Mouse (Mus musculus) B cell, adult 2 months (primary cell): ENCODE data around the gene Slc22a17.
"Not testable (repeated sequence)": the region's sequence is repeated elsewhere in the genome, so short reads cannot be mapped to it uniquely, and the experiment has no call there.

ENCODE experiments used
- DNase-seq, 2 experiments: peaks; one replicate each; pipeline ENCODE4 v3.0.0; 2022

Slc22a17 gene

DNA sequence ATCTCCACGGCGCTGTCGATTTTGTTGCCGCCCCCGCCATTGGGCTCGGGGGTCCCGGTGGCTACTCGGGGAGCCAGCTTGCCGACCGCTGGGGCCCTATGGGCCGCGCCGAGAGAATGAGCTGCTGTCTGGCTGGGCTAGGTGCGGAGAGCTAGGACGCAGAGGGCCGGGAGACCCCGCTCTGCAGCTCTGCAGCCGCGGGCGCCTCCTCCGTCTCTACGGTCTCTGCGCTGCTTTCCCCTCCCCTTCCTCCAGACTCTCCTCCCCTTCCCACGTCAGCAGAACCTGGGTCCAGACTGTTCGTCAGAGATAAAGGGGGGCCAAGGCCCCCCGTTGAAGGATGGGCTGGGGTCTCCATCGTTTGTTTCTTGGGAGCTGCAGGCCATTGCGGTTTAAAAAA, at the start of gene Slc22a17:
TSS of gene Slc22a17 (minus strand) at position 247 of the 400 bp plus-strand sequence.
- DNase-seq, result peak; percentile 55 to 63

DNA sequence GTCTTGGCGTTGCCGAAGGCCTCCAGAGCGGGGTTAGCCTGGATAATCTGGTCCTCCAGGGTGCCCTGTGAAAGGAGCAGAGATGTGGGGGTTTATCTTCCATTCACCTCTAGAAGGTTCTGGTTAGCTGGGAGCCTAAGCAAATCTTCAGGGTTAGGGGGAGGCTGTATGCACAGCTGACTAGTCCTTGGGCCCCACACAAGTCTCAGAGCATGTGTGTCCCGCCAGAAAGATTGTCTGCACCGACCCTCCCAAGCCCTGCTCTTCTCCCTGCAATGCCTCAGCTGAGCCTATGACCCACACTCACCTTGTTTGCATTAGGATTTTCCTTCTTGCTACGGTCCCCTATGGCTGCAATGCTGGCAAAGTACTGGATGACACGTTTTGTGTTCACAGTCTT, 49.8 kb upstream of the Slc22a17 start:
- DNase-seq, result no peak

DNA sequence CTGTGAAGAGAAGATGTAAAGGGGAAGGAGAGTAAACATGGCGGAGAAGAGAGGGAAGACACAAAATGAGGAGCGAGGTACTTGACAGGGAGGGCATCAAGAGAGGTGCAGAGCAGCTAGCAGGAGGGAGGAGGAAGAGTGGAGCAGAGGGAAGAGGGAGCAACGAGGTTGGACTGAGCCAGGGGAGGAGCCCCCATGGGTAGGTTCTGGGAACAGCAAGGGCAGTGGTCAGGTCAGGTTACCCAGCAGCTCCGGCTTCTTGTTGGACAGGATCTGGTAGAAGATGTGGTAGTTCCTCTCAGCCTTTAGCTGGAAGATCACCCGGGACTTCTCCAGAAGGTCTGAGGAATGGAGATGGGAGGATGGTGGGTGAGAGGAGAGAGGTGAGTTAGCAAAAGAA, 48.6 kb upstream of the Slc22a17 start:
- no peak for DNase-seq

DNA sequence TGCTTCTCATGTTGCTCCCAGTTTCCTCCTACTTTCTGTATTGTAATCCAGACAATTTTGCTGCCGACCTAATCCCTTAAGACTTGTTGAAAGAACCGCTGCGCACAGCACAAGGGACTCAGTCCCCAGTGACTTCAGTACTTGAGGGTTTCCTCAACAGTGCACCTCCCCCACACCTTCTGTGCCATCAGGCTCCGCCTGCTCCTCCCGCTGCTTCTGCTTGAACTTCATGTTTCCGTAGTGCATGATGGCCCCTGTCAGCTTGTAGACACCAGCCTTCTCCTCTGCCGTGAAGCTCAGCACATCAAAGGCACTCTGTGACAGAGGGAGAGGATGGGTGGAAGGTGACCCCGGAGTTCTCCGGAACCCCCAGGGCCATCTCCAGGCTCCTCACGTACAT, 47.8 kb upstream of the Slc22a17 start:
- no peak for DNase-seq

DNA sequence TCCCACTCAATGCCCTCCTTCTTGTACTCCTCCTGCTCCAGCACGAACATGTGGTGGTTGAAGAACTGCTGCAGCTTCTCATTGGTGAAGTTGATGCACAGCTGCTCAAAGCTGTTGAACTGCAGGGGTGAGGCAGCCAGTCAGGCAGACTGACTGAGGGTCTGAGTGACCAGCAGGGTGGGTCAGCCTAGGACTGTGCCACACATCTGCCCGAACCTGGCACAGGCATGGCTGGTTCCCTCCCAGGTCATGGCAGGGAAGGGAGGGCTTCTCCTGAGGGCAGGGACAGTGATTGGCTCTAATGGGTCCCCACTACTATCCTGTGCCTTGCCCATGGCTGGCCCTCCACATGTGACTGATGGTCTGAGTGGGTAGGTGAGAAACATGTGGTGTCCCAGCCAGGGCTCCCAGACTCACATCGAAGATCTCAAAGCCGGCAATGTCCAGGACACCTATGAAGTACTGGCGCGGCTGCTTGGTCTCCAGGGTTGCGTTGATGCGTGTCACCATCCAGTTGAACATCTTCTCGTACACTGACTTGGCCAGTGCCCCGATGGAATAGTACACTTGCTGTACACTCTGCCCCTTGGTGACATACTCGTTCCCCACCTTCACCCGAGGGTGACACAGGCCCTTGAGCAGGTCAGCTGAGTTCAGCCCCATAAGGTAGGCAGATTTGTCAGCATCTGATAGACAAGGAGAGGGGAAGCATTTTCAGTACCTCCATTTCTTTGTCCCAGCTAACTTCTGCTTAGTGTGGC, 47.1 kb upstream of the Slc22a17 start:
- not testable (repeated sequence) for DNase-seq

DNA sequence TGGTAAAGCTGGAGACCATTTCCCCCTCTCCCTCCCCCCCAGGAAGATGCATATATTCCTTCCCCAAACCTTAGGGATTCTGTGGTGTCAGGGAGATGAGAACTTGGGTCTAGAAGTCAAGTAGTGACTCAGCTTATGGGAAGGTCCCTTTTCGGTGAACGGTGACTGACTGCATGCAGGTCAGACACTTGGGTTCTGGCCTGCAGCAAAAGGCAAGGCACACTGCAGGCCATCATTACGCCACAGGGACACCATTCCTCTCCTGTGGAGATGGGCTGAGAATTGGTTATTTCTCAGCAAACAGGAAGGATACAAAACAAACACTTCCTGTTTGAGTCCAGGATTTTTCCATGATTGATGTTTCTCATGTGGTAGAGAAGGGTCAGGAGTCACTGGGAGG, 46.3 kb upstream of the Slc22a17 start:
- no peak for DNase-seq

DNA sequence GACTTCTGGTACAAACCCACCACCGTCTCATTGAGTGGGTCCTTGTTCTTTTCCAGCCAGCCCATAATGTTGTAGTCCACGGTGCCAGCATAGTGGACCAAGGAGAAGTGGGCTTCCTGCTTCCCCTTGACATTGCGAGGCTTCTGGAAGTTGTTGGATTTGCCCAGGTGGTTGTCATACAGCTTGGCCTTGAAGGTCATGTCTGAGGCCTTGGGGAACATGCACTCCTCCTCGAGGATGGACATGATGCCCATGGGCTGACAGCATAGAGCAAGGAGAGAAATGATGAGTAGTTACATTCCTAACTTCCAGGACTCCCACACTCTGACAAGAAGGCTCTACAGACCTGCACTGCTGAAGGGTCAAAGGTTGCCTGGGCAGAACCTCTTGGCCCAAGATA, 45.6 kb upstream of the Slc22a17 start:
- no peak for DNase-seq

DNA sequence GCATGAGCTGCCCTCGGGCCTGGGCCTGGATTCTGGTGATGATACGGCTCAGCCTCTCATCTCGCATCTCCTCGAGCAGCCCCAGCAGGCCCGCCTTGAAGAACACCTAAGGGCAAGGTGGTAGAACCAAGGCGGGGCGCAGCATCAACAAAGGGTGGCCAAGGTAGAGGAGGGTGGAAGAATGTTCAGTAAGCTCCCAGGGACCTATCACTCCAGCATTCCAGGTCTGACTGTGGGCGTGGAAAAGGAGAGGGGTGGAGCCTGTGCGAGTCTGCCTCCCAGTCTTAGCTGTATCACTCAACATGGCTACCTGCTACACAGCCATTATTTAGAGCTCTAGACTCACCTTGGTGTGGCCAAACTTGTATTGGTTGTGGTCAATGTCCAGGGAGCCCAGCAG, 43.6 kb upstream of the Slc22a17 start:
- no peak for DNase-seq

DNA sequence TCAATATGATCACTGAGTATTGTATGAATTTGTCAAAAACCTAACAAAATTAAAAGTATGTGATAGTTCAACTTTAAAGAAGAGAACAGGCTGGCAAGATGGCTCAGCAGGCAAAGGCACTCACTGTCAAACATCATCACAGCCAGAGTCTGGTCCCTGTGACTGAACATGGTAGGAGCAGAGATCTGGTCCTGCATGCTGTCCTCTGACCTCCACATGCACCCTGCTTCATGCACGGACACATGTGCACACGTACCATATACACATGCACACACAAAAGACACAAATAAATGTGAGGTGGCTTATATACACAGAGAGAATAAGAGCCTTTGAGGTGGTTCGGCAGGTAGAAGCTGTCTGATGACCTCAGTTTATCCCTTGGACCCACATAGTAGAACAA, 42.5 kb upstream of the Slc22a17 start:
- no peak for DNase-seq

DNA sequence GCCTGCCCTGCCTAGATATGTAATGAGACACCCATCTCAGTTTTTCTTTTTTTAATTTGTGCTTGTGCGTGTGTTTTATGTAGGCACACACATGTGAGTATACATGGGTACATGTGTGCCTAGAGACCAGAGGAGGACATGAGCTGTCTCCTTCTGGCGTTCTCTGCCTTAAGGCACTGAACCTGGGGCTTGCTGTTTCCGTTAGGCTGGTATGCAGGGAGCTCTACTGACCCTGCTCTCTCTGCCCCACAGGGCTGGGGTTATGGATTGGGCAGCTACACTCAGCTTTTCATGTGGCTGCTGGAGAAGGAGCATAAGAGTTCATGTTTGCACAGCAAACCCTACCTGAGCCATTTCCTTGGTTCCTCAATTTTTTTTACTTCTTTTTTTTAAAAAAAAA, 41.5 kb upstream of the Slc22a17 start:
- no peak for DNase-seq

DNA sequence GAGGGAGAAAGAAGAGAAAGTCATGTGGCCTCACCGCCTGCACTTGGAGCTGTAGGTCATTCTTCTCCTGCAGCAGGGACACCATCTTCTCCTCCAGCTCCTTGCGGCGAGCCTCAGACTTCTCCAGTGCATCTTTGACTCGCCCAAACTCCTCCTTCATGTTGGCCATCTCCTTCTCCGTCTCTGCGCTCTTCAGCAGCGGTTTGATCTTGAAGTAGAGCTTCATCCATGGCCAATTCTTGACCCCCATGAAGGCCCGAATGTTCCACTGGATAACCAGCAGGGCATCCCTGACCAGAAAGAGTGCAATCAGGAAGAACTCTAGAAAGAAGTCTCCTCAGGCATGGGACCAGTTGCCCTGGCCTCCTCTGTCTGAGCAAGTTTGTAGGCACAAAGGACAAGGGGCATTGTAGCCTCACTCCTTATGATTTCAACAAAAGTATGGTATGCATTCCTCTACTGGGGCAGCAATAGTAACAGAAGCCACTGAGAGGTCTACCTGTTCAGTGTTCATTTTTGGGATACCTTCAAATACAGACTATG, 40.8 kb upstream of the Slc22a17 start:
- DNase-seq, result no peak

DNA sequence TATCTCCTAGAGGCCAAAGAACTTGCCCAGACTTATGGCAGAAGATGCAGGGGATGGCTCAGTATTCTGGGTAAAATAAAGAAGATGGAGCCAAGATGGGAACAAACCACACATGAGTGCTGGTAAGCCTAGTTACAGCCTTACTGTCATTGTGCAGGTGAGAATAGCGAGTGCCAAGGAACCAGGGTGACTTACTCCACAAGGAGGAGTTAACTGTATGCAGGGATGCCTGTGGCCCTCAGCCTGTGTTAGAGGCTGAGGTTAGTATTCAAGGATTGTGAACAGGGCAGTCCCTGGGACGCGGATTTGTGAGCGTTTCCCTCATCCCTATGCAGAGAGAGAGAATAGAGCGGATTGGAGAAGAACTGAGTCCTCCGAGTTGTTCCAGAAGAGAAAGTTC, 38.7 kb upstream of the Slc22a17 start:
- DNase-seq, result no peak

DNA sequence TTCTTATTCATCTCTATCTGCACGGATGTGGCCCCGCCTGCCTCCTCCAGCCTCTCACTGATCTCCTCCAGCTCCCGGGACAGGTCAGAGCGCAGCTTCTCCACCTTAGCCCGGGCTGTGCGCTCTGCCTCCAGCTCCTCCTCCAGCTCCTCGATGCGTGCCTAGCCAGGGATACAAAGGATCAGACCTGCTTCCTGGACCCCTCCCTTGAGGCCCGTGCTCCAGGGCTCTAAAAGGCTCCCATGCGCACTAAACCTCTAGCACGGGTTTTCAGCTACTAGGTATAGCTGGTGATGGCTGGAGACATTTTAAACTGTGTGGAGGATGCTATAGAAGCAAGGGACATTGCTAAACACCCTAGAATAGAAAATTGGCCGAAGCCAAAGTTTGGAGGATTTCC, 37.6 kb upstream of the Slc22a17 start:
- DNase-seq, result no peak

DNA sequence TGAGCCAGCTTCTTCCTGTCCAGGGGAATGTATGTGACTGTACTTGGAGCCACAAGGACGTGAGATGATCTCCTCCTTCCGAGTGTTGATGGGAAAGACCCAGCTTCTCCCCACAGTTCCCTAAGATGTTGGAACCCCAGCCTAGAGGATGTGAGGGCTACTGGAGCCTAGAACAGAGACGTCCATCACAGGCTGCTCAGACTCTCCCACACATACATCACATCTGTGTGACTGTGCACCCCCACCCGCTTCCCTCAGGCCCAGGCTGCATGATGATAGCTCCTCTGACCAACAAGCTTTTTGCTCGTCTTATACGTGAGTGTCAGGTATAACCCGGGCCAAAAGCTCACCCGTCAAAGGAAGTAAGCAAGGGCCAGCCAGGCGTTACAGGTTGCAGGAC, 35.8 kb upstream of the Slc22a17 start:
- DNase-seq, result no peak

DNA sequence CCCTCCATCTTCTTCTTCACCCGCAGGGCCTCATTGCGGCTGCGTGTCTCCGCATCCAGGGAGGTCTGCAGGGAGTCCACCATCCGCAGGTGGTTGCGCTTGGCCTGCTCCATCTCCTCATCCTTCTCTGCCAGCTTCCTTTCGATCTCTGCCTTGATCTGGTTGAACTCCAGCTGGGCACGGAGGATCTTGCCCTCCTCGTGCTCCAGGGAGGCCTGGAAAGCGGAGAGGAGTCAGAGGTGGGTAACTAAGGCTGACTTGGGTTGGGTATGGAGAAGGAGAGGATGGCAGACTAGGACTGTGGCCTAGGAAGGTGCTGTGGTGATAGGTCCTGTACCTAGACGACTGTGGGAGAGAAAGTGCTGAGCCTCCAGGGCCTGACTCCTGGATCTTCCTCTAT, 34.1 kb upstream of the Slc22a17 start:
- not testable (repeated sequence) for DNase-seq

DNA sequence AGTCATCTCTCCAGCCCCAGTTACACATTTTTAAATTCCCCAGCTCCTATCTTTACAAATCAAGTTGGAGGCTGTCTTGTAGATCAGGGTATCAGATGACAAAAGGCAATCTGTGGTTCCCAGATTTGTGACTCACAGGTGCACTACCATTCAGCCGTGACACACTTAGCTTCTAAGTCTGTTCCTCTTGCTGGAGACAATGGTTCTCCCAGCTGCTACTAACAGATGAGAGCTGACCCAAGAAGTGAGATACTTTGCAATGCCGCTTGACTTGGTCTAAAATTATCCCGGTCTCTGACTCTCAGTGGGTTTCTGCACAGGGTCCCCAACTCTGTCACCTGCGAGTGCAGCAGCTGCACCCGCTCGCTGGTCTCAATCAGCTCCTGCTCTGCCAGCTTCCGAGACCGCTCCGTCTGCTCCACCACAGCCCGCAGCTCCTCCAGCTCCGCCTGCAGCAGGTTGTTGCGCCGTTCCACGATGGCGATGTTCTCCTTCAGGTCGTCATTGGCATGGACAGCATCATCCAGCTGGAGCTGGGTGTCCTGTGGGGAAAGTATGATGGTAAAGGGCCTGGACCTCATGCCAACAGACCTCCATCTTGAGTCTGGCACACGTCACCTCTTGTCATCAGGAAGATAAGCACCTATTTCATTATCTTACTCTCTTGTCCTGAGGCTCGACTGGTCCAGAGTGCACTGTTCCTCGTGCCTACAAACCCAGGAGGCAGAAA, 33.2 kb upstream of the Slc22a17 start:
- no peak for DNase-seq

DNA sequence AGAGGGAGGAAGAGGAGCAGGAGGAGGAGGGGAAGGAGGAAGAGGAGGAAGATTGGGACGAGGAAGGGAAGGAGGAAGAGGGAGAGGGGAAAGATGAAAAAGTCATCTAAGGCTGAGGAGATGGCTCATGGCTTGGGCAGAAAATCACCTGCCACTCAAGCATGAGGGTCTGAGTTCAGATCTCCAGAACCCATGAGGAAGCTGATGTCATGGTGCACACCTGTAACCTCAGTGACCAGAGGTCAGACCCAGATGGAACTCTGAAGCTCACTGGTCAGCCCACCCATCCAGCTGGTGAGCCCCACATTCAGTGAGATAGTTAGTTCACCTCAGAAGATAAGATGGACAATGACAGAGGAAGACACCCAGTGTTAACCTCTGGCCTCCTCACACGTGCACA, 32.0 kb upstream of the Slc22a17 start:
- DNase-seq, result no peak

DNA sequence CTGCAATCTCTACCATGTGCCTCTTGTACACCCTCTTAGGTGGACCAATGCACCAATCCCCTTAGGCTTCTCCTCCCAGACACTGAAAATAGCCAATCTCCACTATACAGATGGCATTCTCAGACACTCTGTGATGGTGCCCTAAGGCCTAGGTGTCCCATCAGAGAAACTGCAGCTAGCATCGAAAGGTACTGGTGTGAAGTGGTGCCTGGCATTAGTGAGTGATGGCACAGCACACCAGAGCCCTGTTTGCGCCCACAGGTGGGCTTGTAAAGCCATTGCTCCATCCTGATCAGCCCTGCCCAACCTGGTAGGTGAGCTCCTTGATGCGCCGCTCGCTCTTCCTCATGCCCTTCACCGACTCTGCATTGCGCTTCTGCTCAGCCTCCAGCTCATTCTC, 31.0 kb upstream of the Slc22a17 start:
- DNase-seq, result no peak

DNA sequence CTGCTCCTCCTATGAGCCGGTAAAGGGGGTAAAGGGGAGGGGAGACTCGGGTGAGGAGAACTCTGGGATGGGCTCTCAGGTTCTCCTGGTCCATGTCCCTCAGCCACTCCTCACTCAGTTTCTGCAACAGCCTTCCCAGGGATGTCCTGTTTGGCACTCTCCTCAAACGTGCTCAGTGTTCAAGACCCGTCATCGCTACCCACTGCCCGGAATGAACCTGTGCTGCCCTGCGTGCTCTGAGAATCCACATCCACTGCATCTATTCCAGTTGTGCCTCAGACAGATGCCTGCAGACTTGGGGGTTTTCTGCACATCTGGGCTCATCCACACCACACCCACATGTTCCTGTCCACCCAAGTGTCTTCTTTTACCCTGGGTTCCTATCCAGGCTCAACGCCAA, 29.5 kb upstream of the Slc22a17 start:
- no peak for DNase-seq

DNA sequence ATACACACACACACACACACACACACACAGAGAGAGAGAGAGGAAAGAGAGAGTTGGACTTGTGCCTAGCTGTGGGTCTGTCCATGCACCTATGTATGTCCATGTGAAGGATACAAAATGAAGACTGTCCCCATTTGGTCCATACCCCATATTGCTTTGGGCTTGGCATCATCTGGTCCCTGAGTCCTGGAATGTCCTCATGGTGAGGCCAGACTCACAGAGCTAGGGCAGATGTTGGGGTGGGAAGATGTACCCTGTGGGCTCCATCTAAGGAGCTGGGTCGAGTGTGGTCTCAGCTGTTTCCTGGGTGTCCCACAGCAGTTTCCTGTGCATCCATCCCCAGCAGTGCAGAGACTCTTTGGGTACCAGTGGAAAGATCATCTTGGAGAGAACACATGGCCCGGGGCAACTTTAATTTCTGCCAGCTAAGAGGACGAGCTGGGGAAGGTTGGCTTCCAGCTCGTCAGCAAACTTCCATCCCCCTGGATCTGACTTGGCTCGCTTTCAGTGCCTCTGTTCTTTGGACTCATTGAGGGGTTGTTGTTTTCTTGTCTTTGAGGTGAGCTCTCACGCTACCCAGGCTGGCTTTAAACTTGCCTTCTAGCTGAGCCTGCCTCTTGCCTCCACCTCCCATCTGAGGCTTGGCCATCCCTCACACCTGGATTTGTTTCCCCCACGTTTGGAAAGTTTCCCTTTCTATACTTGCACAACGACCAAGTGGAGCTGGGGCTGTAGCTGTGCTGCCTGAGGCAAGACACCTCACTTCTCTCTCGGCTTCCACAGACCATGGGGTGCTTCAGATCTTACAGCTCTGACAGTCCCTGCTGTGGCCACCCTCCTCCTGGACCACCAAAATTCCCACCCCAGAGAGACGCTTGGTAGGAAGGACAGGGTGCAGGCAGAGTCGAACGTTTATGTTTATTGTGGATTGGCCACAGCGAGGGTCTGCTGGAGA, 28.4 kb upstream of the Slc22a17 start:
- no peak for DNase-seq

DNA sequence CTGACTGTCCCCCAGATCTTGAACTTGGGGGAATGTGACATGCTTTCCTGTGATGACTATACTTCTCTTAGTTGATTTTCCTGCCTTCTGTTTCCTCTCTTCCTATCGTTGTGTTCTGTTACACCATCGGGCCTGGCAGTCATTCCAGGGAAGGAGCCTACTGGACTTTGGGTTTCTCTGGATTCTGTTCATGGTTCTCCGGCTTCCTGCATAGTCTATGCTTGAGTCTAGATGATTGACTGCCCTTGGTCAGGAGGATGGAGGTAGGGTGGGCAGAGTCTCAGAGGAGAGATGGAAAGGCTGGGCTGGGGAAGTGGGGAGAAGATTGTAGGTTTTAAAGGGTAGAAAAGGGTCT, 27.2 kb upstream of the Slc22a17 start:
- no peak for DNase-seq

DNA sequence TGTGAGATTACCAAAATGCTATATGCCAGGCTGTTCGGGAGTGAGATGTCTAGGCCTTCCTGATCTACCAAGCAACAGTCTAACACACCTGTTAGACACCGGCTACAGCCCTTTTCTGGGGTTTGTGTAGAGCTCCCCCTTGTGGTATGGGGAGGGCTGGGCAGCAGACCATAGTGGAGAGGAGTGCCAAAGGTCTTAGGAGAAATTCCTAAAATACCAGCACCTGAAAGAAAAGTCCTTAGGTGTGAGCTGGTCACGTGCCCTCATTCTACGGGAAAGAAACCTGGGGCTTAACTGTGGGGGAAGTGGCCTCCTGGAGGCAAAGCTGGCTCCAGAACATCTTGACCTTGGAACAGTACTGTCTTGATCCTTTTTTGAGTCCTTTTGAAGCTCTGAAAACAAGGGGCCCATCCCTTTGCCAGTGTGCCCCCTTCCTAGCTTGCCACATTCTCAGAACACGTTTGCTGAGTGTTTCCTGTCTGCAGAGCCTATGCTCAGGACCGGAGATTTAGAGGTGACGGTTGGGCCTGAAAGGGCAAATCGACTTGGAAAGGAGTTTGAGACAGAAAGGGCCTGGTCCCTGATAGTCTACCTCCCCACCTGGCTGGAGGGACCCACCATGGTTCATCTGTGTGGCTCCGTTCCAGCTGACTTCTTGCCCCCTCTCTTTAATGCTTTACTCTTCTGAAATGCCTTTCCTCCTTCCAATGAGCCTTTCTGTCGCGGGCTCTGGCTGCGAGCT, 26.7 kb upstream of the Slc22a17 start:
- DNase-seq, result peak; percentile 80
